Mouse (Mus musculus): ENCODE results near the gene 4930470P17Rik.
"Not testable (repeated sequence)": the region's sequence is repeated elsewhere in the genome, so short reads cannot be mapped to it uniquely, and the experiment has no call there.

The 4930470P17Rik gene

DNA sequence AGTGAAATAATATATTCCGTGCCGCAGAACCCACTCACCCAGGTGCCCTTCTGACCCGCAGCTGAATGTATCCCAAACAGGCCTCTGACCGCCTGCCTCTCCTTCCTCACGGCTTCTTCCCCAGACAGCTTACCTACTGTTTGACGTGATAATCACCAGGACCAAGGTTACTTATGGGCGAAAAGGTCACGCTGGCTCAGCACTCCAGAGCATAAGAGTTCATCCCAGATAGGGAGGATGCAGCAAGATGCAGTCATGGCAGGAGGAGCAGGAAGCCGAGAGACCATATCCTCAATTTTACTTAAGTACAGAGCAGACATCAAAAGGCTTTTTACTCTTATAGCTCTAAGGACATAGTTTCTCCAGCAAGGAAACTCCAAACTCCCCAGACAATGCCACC lies at the start of gene 4930470P17Rik:
4930470P17Rik (minus strand) TSS at position 101 of the 400 bp plus-strand sequence.
- DNase-seq (ENCODE audit: low read depth): no peak

DNA sequence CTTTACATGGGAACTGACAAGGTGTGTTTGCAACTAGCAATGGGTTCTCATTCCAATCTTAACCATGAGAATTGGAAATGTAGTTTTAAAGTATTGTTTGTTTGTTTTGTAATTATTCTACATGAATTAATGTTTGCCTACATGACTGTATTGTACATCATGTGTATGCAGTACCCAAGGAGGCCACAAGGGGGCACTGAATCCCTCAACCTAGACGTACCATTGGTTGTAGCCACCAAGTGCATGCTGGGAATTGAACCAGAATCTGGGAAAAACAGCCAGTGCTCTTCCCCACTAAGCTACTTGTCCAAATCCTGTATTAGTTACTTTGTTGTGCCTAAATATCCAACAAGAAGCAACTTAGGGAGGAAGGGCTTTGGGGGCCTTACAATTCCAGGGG lies 49.7 kb upstream of the 4930470P17Rik start:
- DNase-seq (ENCODE audit: low read depth): no peak

DNA sequence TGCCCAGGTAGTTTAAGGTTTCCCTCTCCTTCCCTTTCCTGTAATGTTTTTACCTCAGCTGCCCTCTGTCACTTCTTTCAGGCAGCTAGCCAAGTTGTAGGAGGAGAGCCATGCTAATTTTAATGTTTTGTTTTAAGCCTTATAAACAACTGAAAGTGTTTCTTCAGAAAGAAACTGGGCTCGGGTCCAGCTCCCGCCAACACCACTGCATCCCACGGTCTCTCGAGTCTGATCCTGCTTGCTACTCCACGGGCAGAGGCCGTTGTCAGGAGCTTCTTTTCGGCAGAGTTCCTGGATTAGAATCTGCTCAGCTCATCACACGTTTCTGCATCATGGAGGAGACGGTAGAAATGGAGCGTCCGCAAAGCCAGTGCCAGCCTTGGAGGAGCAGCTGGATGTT lies 46.7 kb upstream of the 4930470P17Rik start:
- DNase-seq (ENCODE audit: low read depth): no peak

DNA sequence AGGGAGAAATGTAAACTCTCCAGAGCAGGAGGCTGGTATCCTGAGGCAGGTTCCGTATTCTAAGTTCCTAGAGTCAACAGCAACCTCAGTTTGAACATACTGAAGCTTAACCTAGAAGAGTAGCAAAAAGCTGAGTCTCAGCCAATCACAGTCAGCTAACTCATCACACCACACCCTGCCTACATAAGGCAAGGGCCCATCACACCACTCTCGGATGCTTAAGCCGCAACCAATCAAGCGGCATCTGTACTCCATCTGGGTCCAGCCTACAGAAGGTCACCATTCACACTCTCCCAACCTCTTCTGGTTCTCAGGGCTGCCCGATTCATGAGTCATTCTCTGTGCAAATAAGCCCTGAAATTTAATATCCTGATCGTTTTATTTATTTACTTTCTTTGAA lies 44.4 kb upstream of the 4930470P17Rik start:
- no peak for DNase-seq (ENCODE audit: low read depth)

- no peak for DNase-seq (ENCODE audit: low read depth)
Measured at GRCm38 (mm10) chr2:170642338-170642806, 40.6 kb upstream of the 4930470P17Rik start.

DNA sequence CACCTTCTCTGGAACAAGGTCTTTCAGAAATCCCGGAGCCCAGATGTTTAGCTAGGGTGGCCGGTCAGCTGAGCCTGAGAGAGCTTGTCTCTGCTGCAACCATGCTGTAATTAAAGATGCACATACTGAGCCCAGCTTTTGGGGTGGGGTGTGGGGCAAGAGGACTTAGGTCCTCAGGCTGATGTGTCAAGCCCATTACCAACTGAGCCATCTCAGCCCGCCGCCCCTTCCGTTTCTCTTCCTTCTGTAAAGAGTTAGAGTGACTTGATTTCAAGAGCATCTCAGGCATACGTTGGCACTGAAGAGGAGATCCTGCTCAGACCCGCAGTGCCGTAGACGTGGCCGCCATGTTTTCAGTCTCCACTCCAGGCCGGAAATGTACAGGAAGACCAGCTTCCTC lies 38.5 kb upstream of the 4930470P17Rik start:
- DNase-seq (ENCODE audit: low read depth): no peak

- DNase-seq (ENCODE audit: low read depth): no peak
Measured at GRCm38 (mm10) chr2:170638746-170639145, 36.9 kb upstream of the 4930470P17Rik start.

- DNase-seq (ENCODE audit: low read depth): no peak
Measured at GRCm38 (mm10) chr2:170632998-170633622, 31.3 kb upstream of the 4930470P17Rik start.

- DNase-seq (ENCODE audit: low read depth): no peak
Measured at GRCm38 (mm10) chr2:170632386-170632785, 30.6 kb upstream of the 4930470P17Rik start.

DNA sequence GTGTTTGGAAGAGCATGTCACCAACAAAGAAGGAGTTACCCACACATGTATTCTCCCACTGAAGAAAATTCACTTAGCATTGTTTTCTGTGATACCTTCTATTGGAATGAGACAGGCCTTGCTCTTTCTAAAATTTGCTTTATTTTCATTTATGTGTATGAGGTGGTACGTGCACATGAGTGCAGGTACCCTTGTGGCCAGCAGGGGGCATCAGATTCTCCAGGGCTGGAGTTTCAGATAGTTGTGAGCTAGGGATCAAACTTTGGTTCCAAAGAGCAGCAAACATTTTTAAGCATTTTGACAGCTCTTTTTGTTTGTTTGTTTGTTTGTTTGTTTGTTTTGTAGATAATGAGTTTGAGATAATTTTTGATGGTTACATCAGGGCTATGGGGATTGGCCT lies 29.6 kb upstream of the 4930470P17Rik start:
- no peak for DNase-seq (ENCODE audit: low read depth)

GRCm38 (mm10) chr2:170630553-170630952 lies 28.7 kb upstream of the 4930470P17Rik start:
- no peak for DNase-seq (ENCODE audit: low read depth)

GRCm38 (mm10) chr2:170627991-170628390 lies 26.2 kb upstream of the 4930470P17Rik start:
- DNase-seq (ENCODE audit: low read depth): not testable (repeated sequence)

- DNase-seq (ENCODE audit: low read depth): not testable (repeated sequence)
Measured at GRCm38 (mm10) chr2:170624201-170624880, 22.5 kb upstream of the 4930470P17Rik start.

DNA sequence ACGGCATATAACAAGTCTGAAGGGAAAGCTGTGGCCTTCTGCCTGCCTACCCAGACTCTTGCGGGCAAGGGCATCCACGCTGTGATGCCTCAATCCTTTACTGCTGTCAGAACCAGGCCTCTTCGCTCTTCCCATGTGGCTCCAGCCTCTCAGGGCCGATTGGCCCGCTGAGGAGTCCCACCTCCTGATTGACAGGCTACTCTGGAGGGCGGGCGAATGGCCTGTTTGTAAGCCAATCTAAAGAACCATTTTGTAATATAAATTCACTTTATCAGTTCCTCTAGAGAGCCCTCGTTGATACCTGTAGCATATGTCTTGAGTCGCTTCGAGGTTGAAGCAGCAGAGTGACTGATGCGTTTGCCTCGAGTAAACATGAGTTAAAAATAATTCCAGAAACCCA lies 21.2 kb upstream of the 4930470P17Rik start:
- DNase-seq (ENCODE audit: low read depth): no peak

DNA sequence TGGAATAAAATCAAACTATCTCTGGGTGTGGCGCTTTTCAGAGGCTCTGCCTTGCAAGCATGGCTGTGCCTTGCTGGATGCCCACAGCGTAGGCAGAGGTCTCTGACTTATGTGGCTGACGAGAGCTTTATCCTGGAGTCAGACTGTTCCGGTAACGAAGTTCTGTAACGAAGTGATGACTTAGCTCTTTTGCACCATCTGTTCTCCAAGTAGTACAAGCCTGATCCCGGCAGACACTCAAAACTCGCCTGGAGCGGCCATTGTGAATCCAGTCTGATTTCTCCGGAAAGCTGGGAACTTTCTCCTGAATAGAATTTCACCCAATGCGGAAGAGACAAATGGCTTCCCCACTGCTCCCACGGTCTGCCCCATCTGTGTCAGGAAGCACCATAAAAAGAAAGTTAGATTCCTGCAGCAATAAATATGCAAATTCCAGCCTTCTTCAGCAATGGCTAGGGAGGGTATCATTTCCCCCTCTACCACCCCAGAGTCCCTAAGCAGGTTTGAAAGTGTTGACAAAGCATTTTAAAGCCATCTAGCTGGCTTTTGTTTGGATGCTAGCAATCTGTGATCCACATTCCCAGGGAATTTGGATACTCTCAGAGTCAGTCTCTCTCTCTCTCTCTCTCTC lies 17.2 kb upstream of the 4930470P17Rik start:
- DNase-seq (ENCODE audit: low read depth): no peak

DNA sequence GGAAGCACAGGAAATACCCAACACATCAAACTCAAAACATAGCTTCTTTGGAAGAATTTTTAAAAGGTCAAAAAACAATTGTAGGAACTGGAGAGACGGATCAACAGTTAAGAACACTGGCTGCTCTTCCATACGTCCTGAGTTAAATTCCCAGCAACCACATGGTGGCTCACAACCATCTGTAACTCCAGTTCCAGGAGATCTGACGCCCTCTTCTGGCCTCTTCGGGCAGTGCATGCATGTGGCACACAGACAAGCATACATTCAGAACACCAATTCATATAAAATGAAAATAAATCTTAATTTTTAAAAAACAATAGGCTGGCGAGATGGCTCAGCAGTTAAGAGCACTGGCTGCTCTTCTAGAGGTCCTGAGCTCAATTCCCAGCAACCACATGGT lies 10.0 kb upstream of the 4930470P17Rik start:
- not testable (repeated sequence) for DNase-seq (ENCODE audit: low read depth)

DNA sequence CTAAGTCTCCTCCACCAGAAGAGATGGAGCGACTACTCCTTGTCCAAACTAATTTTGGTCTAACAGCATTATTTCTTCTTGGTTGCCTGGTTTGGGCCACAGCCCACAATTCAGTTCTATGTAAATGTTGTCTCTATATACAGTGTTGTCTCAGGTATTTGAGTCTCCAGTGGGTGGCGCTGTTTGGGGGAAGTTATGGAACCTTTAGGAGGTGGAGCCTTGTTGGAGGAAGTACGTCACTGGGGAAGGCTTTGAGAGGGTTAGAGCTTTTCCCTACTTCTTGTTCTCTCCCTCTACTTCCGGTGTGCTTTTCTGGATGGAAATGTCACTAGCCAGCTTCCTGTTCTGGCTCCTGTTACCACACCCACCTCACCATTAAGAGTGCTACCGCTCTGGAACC lies 646 bp downstream of the 4930470P17Rik start:
- no peak for DNase-seq (ENCODE audit: low read depth)

- DNase-seq (ENCODE audit: low read depth): peak; percentile 3
Measured at GRCm38 (mm10) chr2:170597586-170597985, 4.2 kb downstream of the 4930470P17Rik start.

- peak; percentile 12 for DNase-seq (ENCODE audit: low read depth)
Measured at GRCm38 (mm10) chr2:170596726-170597125, 5.1 kb downstream of the 4930470P17Rik start.

DNA sequence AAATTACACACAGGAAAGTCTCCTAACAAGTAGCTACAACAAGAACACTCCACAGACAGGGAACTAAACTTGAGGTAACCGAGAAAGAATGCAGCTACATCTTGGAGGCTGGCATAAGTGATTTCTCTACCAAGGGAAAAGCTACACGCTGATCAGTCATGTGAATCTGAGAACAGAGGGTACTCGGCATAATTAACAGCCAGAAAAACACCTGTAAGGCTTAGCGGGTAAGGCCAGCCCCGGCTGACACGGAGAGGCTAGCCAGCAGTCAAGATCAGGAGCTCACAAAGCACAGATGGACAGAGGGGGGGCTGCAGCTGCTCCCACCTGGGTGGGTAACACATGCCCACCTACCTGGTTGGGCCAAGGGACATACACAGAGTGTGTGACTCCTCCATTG lies 9.7 kb downstream of the 4930470P17Rik start:
- DNase-seq (ENCODE audit: low read depth): no peak

DNA sequence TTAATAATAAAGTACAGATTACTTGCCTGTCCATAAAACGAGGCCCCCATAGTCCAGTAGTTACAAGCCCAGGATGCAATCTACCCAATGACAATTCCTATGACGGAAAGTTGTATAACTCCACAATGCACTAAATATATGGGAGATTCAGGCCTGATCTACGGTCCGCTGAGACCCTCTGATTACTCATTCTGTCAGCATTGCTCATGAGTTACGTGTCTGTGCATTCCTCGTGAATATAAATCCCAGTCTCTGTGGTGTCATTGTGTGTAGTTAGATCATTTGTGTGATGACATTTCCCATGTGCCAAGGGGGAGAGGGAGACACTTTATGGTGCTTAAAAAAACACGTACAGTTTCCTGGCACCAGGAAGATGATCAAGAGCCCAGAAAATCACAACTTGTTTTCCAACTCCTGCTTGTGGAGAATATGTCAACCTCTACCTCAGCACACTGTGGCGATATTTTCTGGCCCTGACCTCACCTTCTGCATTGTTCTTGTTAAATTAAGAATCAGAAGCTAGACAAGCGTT lies 13.4 kb downstream of the 4930470P17Rik start:
- DNase-seq (ENCODE audit: low read depth): no peak

DNA sequence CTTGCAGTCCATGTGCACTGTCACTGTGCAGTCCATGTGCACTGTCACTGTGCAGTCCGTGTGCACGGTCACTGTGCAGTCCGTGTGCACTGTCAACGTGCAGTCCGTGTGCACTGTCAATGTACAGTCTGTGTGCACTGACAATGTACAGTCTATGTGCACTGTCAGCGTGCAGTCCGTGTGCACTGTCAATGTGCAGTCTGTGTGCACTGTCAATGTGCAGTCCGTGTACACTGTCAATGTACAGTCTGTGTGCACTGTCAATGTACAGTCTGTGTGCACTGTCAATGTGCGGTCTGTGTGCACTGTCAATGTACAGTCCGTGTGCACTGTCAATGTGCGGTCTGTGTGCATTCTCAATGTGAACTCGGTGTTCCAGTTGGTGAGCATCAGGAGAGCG lies 17.1 kb downstream of the 4930470P17Rik start:
- DNase-seq (ENCODE audit: low read depth): no peak

DNA sequence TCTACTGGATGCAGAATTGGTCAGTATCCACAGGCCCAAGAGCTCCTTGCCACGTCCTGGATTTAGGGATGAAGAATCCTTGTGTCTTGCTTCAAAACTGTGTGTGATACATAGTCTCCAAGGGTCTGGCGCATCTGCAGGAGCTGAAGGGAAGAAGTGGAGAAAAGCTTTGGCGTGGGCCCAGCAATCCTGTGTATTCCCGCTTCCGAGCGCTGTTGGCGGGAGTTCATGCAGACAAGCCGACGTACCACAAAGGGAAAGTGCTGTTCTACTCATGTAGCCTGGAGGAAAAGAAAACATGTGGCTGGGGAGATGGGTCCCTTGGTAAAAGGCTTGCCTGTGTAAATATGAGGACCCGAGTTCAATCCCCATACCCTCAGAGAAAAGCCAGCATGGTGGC lies 22.3 kb downstream of the 4930470P17Rik start:
- no peak for DNase-seq (ENCODE audit: low read depth)
